Mouse (Mus musculus) MEL (cell line): Measurements from ENCODE around the gene Ppp2r1b. TPM values are rescaled to one million over a fixed set of nuclear protein-coding genes. Genes with fewer than 3 reads are reported as not detected.

Experiments used
- DNase-seq: peaks from one replicate; pipeline ENCODE4 v3.0.0; 2011; ENCODE audit warnings: low read depth, low spot score
- H3K27ac ChIP-seq: 2 replicates; pipeline ENCODE4 v1.5.1; 2012; ENCODE audit warnings: low read depth, mild to moderate bottlenecking, control low read depth, low read length, moderate library complexity; ENCODE audit not compliant: control insufficient read depth
- H3K27me3 ChIP-seq, 2 experiments: fragments of 150-350 bp in 1 of 2; sonication (generic) in 1 of 2; 2 replicates each; pipeline ENCODE4 v1.6.1; 2012; ENCODE audit warnings: low read length in 2 of 2, mild to moderate bottlenecking in 2 of 2, improper control_type of control experiment in 1 of 2, moderate library complexity in 1 of 2; ENCODE audit not compliant: insufficient read depth in 2 of 2, control insufficient read depth in 1 of 2
- H3K36me3 ChIP-seq, 2 experiments: 2 replicates each; pipeline ENCODE4 v1.6.1; 2012 to 2014; ENCODE audit warnings: low read length in 2 of 2, improper control_type of control experiment in 1 of 2, inconsistent platforms in 1 of 2, mild to moderate bottlenecking in 1 of 2; ENCODE audit not compliant: insufficient read depth in 2 of 2, control insufficient read depth in 1 of 2
- H3K4me1 ChIP-seq, 2 experiments: fragments of 150-350 bp in 1 of 2; sonication (generic) in 1 of 2; 2 replicates each; pipeline ENCODE4 v1.6.1; 2012; ENCODE audit warnings: low read length in 2 of 2, improper control_type of control experiment in 1 of 2, mild to moderate bottlenecking in 1 of 2; ENCODE audit not compliant: insufficient read depth in 2 of 2, control insufficient read depth in 1 of 2
- H3K4me3 ChIP-seq, 2 experiments: fragments of 150-350 bp in 1 of 2; sonication (generic) in 1 of 2; 2 replicates each; pipeline ENCODE4 v1.5.1; 2012; ENCODE audit warnings: low read depth in 2 of 2, low read length in 2 of 2, mild to moderate bottlenecking in 2 of 2, moderate library complexity in 2 of 2, control low read depth in 1 of 2, improper control_type of control experiment in 1 of 2; ENCODE audit not compliant: control insufficient read depth in 1 of 2, insufficient read depth in 1 of 2
- H3K79me2 ChIP-seq: 2 replicates; pipeline ENCODE4 v1.6.1; 2012; ENCODE audit warnings: mild to moderate bottlenecking, low read length, moderate library complexity; ENCODE audit not compliant: control insufficient read depth, poor library complexity, insufficient read depth
- H3K9ac ChIP-seq: 2 replicates; pipeline ENCODE4 v1.6.1; 2012; ENCODE audit warnings: low read depth, mild to moderate bottlenecking, control low read depth, low read length, moderate library complexity; ENCODE audit not compliant: control insufficient read depth, poor library complexity, severe bottlenecking
- H3K9me3 ChIP-seq: fragments of 150-350 bp; sonication (generic); replicated peaks from 2 replicates; pipeline ENCODE4 v1.6.1; 2012; ENCODE audit warnings: mild to moderate bottlenecking, low read length, improper control_type of control experiment, moderate library complexity; ENCODE audit not compliant: insufficient read depth
- BHLHE40 ChIP-seq: IDR thresholded peaks from 2 replicates; pipeline ENCODE4 v1.6.1; 2012; ENCODE audit warnings: low read depth, mild to moderate bottlenecking, inconsistent platforms, low read length, improper control_type of control experiment, borderline replicate concordance
- CHD1 ChIP-seq: IDR thresholded peaks from 2 replicates; pipeline ENCODE4 v1.6.1; 2012; ENCODE audit warnings: low read depth, mild to moderate bottlenecking, inconsistent platforms, low read length, improper control_type of control experiment
- CHD2 ChIP-seq: IDR thresholded peaks from 2 replicates; pipeline ENCODE4 v1.6.1; 2011; ENCODE audit warnings: low read length, improper control_type of control experiment
- CTCF ChIP-seq, 3 experiments: IDR thresholded peaks in 2 of 3; conservative IDR thresholded peaks in 1 of 3; 2 replicates each; pipeline ENCODE4 v1.5.1; 2011 to 2012; ENCODE audit warnings: low read length in 3 of 3, low read depth in 2 of 3, mild to moderate bottlenecking in 2 of 3, improper control_type of control experiment in 1 of 3, inconsistent platforms in 1 of 3, mixed read lengths in 1 of 3, moderate library complexity in 1 of 3; ENCODE audit not compliant: control insufficient read depth in 1 of 3, insufficient read depth in 1 of 3, poor library complexity in 1 of 3, severe bottlenecking in 1 of 3
- E2F4 ChIP-seq: IDR thresholded peaks from 2 replicates; pipeline ENCODE4 v1.6.1; 2011; ENCODE audit warnings: low read depth, low read length, improper control_type of control experiment, borderline replicate concordance
- ELF1 ChIP-seq: IDR thresholded peaks from 2 replicates; pipeline ENCODE4 v1.6.1; 2014; ENCODE audit warnings: low read depth, mild to moderate bottlenecking, inconsistent platforms, low read length, improper control_type of control experiment, moderate library complexity
- EP300 ChIP-seq, 2 experiments: IDR thresholded peaks; 2 replicates each; pipeline ENCODE4 v1.6.1; 2011; ENCODE audit warnings: improper control_type of control experiment in 2 of 2, low read length in 2 of 2, low read depth in 1 of 2, mild to moderate bottlenecking in 1 of 2
- GABPA ChIP-seq: IDR thresholded peaks from 2 replicates; pipeline ENCODE4 v1.6.1; 2012; ENCODE audit warnings: low read depth, mild to moderate bottlenecking, inconsistent platforms, low read length, improper control_type of control experiment, moderate library complexity
- GATA1 ChIP-seq: IDR thresholded peaks from 2 replicates; pipeline ENCODE4 v1.6.1; 2011; ENCODE audit warnings: low read depth, low read length, improper control_type of control experiment
- HCFC1 ChIP-seq: IDR thresholded peaks from 2 replicates; pipeline ENCODE4 v1.6.1; 2012; ENCODE audit warnings: low read depth, mild to moderate bottlenecking, inconsistent platforms, low read length, improper control_type of control experiment, moderate library complexity
- JUND ChIP-seq: IDR thresholded peaks from 2 replicates; pipeline ENCODE4 v1.6.1; 2011; ENCODE audit warnings: low read depth, mild to moderate bottlenecking, improper control_type of control experiment, low read length
- MAX ChIP-seq: IDR thresholded peaks from 2 replicates; pipeline ENCODE4 v1.6.1; 2011; ENCODE audit warnings: low read length, improper control_type of control experiment
- MEF2A ChIP-seq: IDR thresholded peaks from 2 replicates; pipeline ENCODE4 v1.6.1; 2014; ENCODE audit warnings: low read depth, mild to moderate bottlenecking, inconsistent platforms, low read length, improper control_type of control experiment; ENCODE audit not compliant: poor library complexity, insufficient replicate concordance, severe bottlenecking; ENCODE audit errors: extremely low read depth
- MXI1 ChIP-seq: IDR thresholded peaks from 2 replicates; pipeline ENCODE4 v1.6.1; 2011; ENCODE audit warnings: mild to moderate bottlenecking, low read depth, low read length, improper control_type of control experiment
- NELFE ChIP-seq: IDR thresholded peaks from 2 replicates; pipeline ENCODE4 v1.6.1; 2011; ENCODE audit warnings: low read depth, low read length, improper control_type of control experiment
- NRF1 ChIP-seq: IDR thresholded peaks from 2 replicates; pipeline ENCODE4 v1.6.1; 2014; ENCODE audit warnings: low read depth, mild to moderate bottlenecking, inconsistent platforms, low read length, improper control_type of control experiment, moderate library complexity; ENCODE audit not compliant: poor library complexity, insufficient read depth, severe bottlenecking
- POLR2A ChIP-seq, 2 experiments: IDR thresholded peaks; 2 replicates each; pipeline ENCODE4 v1.6.1; 2011 to 2012; ENCODE audit warnings: low read length in 2 of 2, mild to moderate bottlenecking in 2 of 2, control low read depth in 1 of 2, improper control_type of control experiment in 1 of 2, low read depth in 1 of 2, moderate library complexity in 1 of 2; ENCODE audit not compliant: control insufficient read depth in 1 of 2, insufficient read depth in 1 of 2, poor library complexity in 1 of 2
- POLR2AphosphoS2 ChIP-seq: IDR thresholded peaks from 2 replicates; pipeline ENCODE4 v1.6.1; 2011; ENCODE audit warnings: low read length, improper control_type of control experiment
- POLR2AphosphoS5 ChIP-seq: IDR thresholded peaks from 2 replicates; pipeline ENCODE4 v1.6.1; 2012; ENCODE audit warnings: low read depth, borderline replicate concordance, mild to moderate bottlenecking, inconsistent platforms, low read length, moderate library complexity, mixed read lengths
- RCOR1 ChIP-seq: IDR thresholded peaks from 2 replicates; pipeline ENCODE4 v1.6.1; 2012; ENCODE audit warnings: low read depth, mild to moderate bottlenecking, inconsistent platforms, low read length, improper control_type of control experiment
- SIN3A ChIP-seq: IDR thresholded peaks from 2 replicates; pipeline ENCODE4 v1.6.1; 2012; ENCODE audit warnings: low read length, improper control_type of control experiment, inconsistent platforms
- SMC3 ChIP-seq: IDR thresholded peaks from 2 replicates; pipeline ENCODE4 v1.6.1; 2011; ENCODE audit warnings: low read depth, low read length, improper control_type of control experiment
- TAL1 ChIP-seq: IDR thresholded peaks from 2 replicates; pipeline ENCODE4 v1.6.1; 2012; ENCODE audit warnings: mild to moderate bottlenecking, inconsistent platforms, low read length, moderate library complexity, mixed read lengths
- TBP ChIP-seq: IDR thresholded peaks from 2 replicates; pipeline ENCODE4 v1.8.0; 2011; ENCODE audit warnings: low read depth, low read length, improper control_type of control experiment
- UBTF ChIP-seq: IDR thresholded peaks from 2 replicates; pipeline ENCODE4 v1.6.1; 2012; ENCODE audit warnings: low read depth, mild to moderate bottlenecking, inconsistent platforms, low read length, improper control_type of control experiment, moderate library complexity, borderline replicate concordance; ENCODE audit not compliant: insufficient read depth
- USF1 ChIP-seq: IDR thresholded peaks from 2 replicates; pipeline ENCODE4 v1.6.1; 2014; ENCODE audit warnings: low read depth, mild to moderate bottlenecking, inconsistent platforms, low read length, improper control_type of control experiment, moderate library complexity
- ZC3H11A ChIP-seq: IDR thresholded peaks from 2 replicates; pipeline ENCODE4 v1.6.1; 2012; ENCODE audit warnings: low read depth, mild to moderate bottlenecking, inconsistent platforms, low read length, improper control_type of control experiment
- ZKSCAN1 ChIP-seq: IDR thresholded peaks from 2 replicates; pipeline ENCODE4 v1.6.1; 2012; ENCODE audit warnings: low read depth, mild to moderate bottlenecking, inconsistent platforms, low read length, improper control_type of control experiment, moderate library complexity
- ZNF384 ChIP-seq: IDR thresholded peaks from 2 replicates; pipeline ENCODE4 v1.6.1; 2012; ENCODE audit warnings: low read depth, mild to moderate bottlenecking, inconsistent platforms, low read length, improper control_type of control experiment
- polyA plus RNA-seq, 2 experiments: library from polyadenylated mRNA; stranded (reverse) in 1 of 2; unstranded in 1 of 2; fragments of >175 nt in 1 of 2; fragments of >200 nt in 1 of 2; gene quantifications; 2 replicates each; pipeline versions ENCODE4 v1.2.1 to v1.2.4; 2012; ENCODE audit warnings: low replicate concordance in 2 of 2, low read depth in 1 of 2; ENCODE audit not compliant: insufficient read length in 2 of 2, insufficient read depth in 1 of 2, missing spikeins in 1 of 2
- total RNA-seq: library from RNA; depleted of rRNA; stranded (reverse); fragments of 300-350 nt; gene quantifications from 2 replicates; pipeline ENCODE4 v1.2.3, GENCODE M21; 2012

Gene Ppp2r1b
- total and polyA plus RNA-seq, 3 experiments = 67.6 to 101 TPM; not detected in 1

GRCm38 (mm10) chr9:50918131-50918530 lies 73.0 kb downstream of the Ppp2r1b start:
- Histone ChIP-seq H3K4me1 (peaks cover 4 to 11% of the 10 kb centered on the region in 2 experiments), H3K9ac (no peak overlapping the region), H3K27ac (no peak overlapping the region), H3K27me3 (no peaks in the 10 kb centered on the region), H3K36me3 (peaks cover 4 to 8% of the 10 kb centered on the region in 2 experiments), H3K9me3 (no peaks in the 10 kb centered on the region), H3K4me3 (no peak overlapping the region), H3K79me2 (no peaks in the 10 kb centered on the region)
- TF ChIP-seq UBTF (no peak), E2F4 (no peak), BHLHE40 (no peak), GATA1 (no peak), CHD2 (no peak), POLR2A (IDR thresholded peaks at IDR 0.05; ENCODE audit: control insufficient read depth in 1 of 2, insufficient read depth in 1 of 2, low read depth in 1 of 2, low read length in 2 of 2, poor library complexity in 1 of 2) (no peak), CTCF (IDR thresholded peaks at IDR 0.05 in 2 of 3, conservative IDR thresholded peaks at IDR 0.05 in 1 of 3; ENCODE audit: control insufficient read depth in 1 of 3, insufficient read depth in 1 of 3, low read depth in 2 of 3, low read length in 3 of 3, poor library complexity in 1 of 3, severe bottlenecking in 1 of 3) (no peak), ZKSCAN1 (no peak), MAX (no peak), JUND (no peak), POLR2AphosphoS2 (no peak), MEF2A (no peak), ZNF384 (no peak), NRF1 (no peak), POLR2AphosphoS5 (no peak), TAL1 (no peak), MXI1 (no peak), ELF1 (no peak), SMC3 (no peak), CHD1 (no peak)
- DNase-seq = no peak

- TF ChIP-seq RCOR1 (no peak), USF1 (no peak), UBTF (no peak), ZC3H11A (no peak), JUND (no peak), TAL1 (no peak), GABPA (no peak), SMC3 (no peak), SIN3A (no peak), GATA1 (no peak), MAX (no peak), HCFC1 (no peak), TBP (no peak), NELFE (no peak), MXI1 (no peak), EP300 (IDR thresholded peaks at IDR 0.05; ENCODE audit: low read depth in 1 of 2, low read length in 2 of 2) (no peak), MEF2A (no peak)
- H3K79me2 ChIP-seq = no peaks in the 10 kb centered on the region
- peaks cover 4 to 13% of the 10 kb centered on the region in 2 experiments for H3K36me3 ChIP-seq
- DNase-seq = no peak
- no peak overlapping the region for H3K27ac ChIP-seq
- H3K27me3 ChIP-seq = no peaks in the 10 kb centered on the region
- H3K9ac ChIP-seq = no peak overlapping the region
- peaks cover 13 to 18% of the 10 kb centered on the region in 2 experiments for H3K4me1 ChIP-seq
- H3K4me3 ChIP-seq = no peak overlapping the region
- no peaks in the 10 kb centered on the region for H3K9me3 ChIP-seq
Measured at GRCm38 (mm10) chr9:50919554-50919953, 74.5 kb downstream of the Ppp2r1b start.
